Mouse (Mus musculus) forebrain, embryonic 14.5 days (tissue): ENCODE data around the gene Rab28. TPM values are rescaled to one million over a fixed set of nuclear protein-coding genes. Genes with fewer than 3 reads are reported as not detected.

Experiments used
- ATAC-seq: fragments of 200-750 bp; cut with Nextera tagmentation; 2 replicates; pipeline ENCODE4 v1.8.0; 2017; ENCODE audit warnings: mild to moderate bottlenecking, moderate library complexity
- DNase-seq: peaks from one replicate; pipeline ENCODE4 v3.0.0-alpha.2; 2015; ENCODE audit warnings: low spot score
- H3K27ac ChIP-seq: fragments of 300-500 bp; sonication (generic); 2 replicates; pipeline ENCODE4 v1.5.1; 2014; ENCODE audit warnings: low read depth, mild to moderate bottlenecking, control low read depth, low read length, moderate library complexity
- H3K27me3 ChIP-seq: fragments of 300-500 bp; sonication (generic); replicated peaks from 2 replicates; pipeline ENCODE4 v1.6.1; 2014; ENCODE audit warnings: low read length, control low read depth, mixed read lengths; ENCODE audit not compliant: control insufficient read depth, insufficient read depth
- H3K36me3 ChIP-seq: fragments of 300-500 bp; sonication (generic); 2 replicates; pipeline ENCODE4 v1.6.1; 2014; ENCODE audit warnings: low read length, control low read depth; ENCODE audit not compliant: control insufficient read depth, insufficient read depth
- H3K4me1 ChIP-seq: fragments of 300-500 bp; sonication (generic); 2 replicates; pipeline ENCODE4 v1.6.1; 2014; ENCODE audit warnings: antibody characterized with exemption, low read length, control low read depth; ENCODE audit not compliant: control insufficient read depth, insufficient read depth
- H3K4me2 ChIP-seq: fragments of 300-500 bp; sonication (generic); 2 replicates; pipeline ENCODE4 v1.6.1; 2014; ENCODE audit warnings: mild to moderate bottlenecking, control low read depth, low read length
- H3K4me3 ChIP-seq: fragments of 300-500 bp; sonication (generic); 2 replicates; pipeline ENCODE4 v1.5.1; 2014; ENCODE audit warnings: low read depth, low read length, control low read depth
- H3K9ac ChIP-seq: fragments of 300-500 bp; sonication (generic); 2 replicates; pipeline ENCODE4 v1.6.1; 2014; ENCODE audit warnings: mild to moderate bottlenecking, low read length, control low read depth, moderate library complexity
- H3K9me3 ChIP-seq: fragments of 300-500 bp; sonication (generic); replicated peaks from 2 replicates; pipeline ENCODE4 v1.6.1; 2016; ENCODE audit warnings: low read length, control low read depth, mixed read lengths; ENCODE audit not compliant: control insufficient read depth
- WGBS: fragments of 180-500 bp; shearing (Covaris S2); extraction: QIAGEN DNeasy Blood & Tissue Kit; methylation state at CpG from one replicate; pipeline ENCODE4 v1.1.7; 2014; 5-methylcytosine and 5-hydroxymethylcytosine counted together
- polyA plus RNA-seq: library from polyadenylated mRNA; unstranded; fragments of >200 nt; fragmentation: Nextera tagmentation; extraction: Ambion mirVana; gene quantifications from 2 replicates; pipeline ENCODE4 v1.2.1, GENCODE M21; 2014

The Rab28 gene
- polyA plus RNA-seq, 1 experiment from 2014 or later = 79.0 TPM

DNA sequence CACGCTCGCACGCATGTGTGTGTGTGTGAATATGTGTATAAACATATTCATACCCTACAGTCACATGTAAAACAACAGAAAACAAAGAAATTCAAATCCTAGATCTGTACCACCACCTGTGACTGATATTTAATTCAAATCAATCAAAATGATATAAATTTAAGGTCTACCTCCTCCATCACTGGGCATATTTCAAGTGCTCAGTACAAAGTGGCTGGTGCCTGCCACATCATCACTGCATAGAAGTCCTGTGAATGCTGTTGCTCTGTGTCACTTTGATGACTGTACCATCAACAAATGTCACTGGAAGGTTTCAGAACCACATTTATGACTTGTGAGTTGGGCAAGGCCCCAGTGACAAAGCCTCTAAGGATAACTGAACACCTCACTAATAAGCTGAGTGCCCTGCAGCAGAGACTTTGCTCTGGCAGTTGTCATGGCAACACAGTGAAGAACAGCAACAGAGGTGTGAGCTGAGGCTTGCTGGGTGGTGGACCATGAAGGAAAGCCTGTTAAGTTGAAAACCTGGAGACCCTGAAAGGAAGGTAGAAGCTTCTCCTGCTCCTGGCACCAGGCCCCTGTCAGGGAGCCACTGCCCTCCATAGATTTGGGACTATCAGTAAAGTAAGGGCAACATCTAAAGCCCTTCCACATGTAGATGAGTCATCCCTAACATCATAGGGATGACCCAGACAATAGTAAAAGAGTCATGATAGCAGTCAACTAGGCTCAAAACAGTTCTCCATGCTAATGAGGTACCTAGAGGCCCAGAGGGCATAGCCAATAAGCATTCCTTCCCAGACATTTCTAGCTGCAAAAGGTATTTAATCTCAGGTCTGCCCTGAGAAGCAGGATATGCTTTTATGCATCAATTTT, 111.5 kb downstream of the Rab28 start:
- 97% methylated on average over 3 of the region's 3 CpGs for WGBS
- no peaks in the 10 kb centered on the region for H3K9me3 ChIP-seq
- H3K36me3 ChIP-seq = no peaks in the 10 kb centered on the region
- H3K4me1 ChIP-seq = peaks cover 4% of the 10 kb centered on the region; the same call in 1 of the 2 replicates
- H3K4me2 ChIP-seq = no peak overlapping the region
- H3K9ac ChIP-seq = no peak overlapping the region
- H3K27ac ChIP-seq = no peak overlapping the region
- H3K27me3 ChIP-seq = no peaks in the 10 kb centered on the region
- ATAC-seq = peak; percentile 72; the same call in 1 of the 2 replicates
- peak; percentile 47 for DNase-seq
- no peak overlapping the region for H3K4me3 ChIP-seq

DNA sequence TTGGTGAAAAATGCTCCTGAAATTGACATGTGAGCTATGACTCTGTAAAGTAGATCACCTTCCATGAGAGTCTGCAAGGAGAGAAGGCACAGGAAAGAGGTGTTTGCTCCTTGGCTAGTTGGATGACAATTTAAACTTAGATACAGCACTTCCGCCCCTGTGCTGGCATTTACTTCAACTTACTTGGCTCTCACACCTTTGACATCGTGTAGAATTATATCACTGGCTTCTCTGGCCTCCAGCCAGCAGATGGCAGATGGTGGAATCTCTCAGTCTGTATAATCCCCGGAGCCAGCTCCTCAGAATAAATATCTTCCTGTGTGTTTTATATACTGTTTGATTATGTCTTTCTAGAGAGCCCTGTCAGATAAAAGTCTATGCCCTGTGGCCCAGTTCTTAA, 112.8 kb downstream of the Rab28 start:
- Histone ChIP-seq H3K4me1 (peaks cover 4% of the 10 kb centered on the region; the same call in 1 of the 2 replicates), H3K27me3 (no peaks in the 10 kb centered on the region), H3K4me3 (no peak overlapping the region), H3K27ac (no peak overlapping the region), H3K4me2 (no peak overlapping the region), H3K9ac (no peak overlapping the region), H3K36me3 (no peaks in the 10 kb centered on the region), H3K9me3 (no peaks in the 10 kb centered on the region)
- ATAC-seq (peak; percentile 55; the same call in 1 of the 2 replicates), DNase-seq (peak; percentile 54)
- 57% methylated on average over 3 of the region's 3 CpGs for WGBS

DNA sequence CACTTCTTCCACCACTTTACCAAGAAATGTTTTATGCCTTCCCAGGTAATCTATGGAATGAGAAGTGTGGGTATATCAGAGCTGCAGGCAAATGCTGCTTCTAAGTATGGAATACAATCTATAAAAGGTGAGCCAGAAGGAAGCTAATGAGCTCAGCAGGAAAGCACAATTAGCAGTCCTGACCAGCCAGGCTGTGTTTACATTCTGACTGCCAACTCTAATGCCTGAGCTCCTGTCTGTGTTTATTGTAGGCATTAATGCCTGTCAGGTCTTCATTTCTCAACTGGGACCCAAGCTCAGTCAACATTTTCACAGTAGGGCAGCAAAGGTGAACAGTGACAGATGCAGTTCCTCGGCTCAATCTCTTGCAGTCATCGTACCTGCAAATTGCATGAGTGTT, 129.9 kb downstream of the Rab28 start:
- Histone ChIP-seq H3K9me3 (no peaks in the 10 kb centered on the region), H3K9ac (no peak overlapping the region), H3K4me2 (no peak overlapping the region), H3K4me1 (no peaks in the 10 kb centered on the region), H3K36me3 (no peaks in the 10 kb centered on the region), H3K27me3 (no peaks in the 10 kb centered on the region), H3K4me3 (no peak overlapping the region), H3K27ac (no peak overlapping the region)
- 51% methylated on average over 2 of the region's 2 CpGs for WGBS
- peak; percentile 45 for DNase-seq
- peak; percentile 57; the same call in 1 of the 2 replicates for ATAC-seq

Other genes starting within 250 kb of the Rab28 start
- not detected in 2 replicates for gene Nkx3-2, start 56.3 kb upstream of the Rab28 start, polyA plus RNA-seq
- 18.2 and 22.5 TPM in 2 replicates for gene Bod1l, start 136.2 kb upstream of the Rab28 start, polyA plus RNA-seq